Mouse (Mus musculus) Patski (cell line): ENCODE measurements at regions not wholly inside any gene's neighbourhood (a gene's known extent, or its start where the extent isn't known, plus 50 kb on each side); places are given as distances from the start of the nearest gene placed in this dataset.

Experiments
- ATAC-seq: fragments of 100-300 bp; one replicate; pipeline ENCODE4 v1.8.0; 2021
- CTCF ChIA-PET: fragments of 350-600 bp; sonication (Branson Sonifier 250); formaldehyde crosslinking; loops from one replicate; lab custom pipeline; 2022; ENCODE audit warnings: inconsistent platforms; lab: Charles Lee
- POLR2A ChIA-PET: fragments of 350-600 bp; sonication (Branson Sonifier 250); formaldehyde crosslinking; loops from one replicate; lab custom pipeline; 2022; ENCODE audit warnings: antibody characterized with exemption, inconsistent platforms; lab: Charles Lee
- DNase-seq: peaks from one replicate; pipeline ENCODE4 v3.0.0-alpha.2; 2011; ENCODE audit warnings: low read depth, low spot score
- H3K27me3 ChIP-seq: fragments of 371-371 bp; one replicate; pipeline ENCODE4 v1.5.1; 2021
- CTCF ChIP-seq: fragments of 100-300 bp; IDR thresholded peaks from one replicate; pipeline ENCODE4 v1.5.1; 2021
- in situ Hi-C: fragments of 300-500 bp; cut with MboI; formaldehyde crosslinking; loops from 3 replicates; pipeline ENCODE4 v1.11.1; 2018; ENCODE audit warnings: low pct_unique_long_range_greater_than_20kb, mixed read lengths

GRCm38 (mm10) chr17:88318936-88319335 lies 121.6 kb upstream of the Foxn2 start:
- no peak for TF ChIP-seq CTCF
- in situ Hi-C loops: no loop called here
- ChIA-PET CTCF (interaction anchor here (1.3 to 1.6 kb wide), 2 partner anchors 8 to 19 kb away, joined by 3 read pairs; no protein-coding TSS in a partner anchor), POLR2A (interaction anchor here (0.6 kb wide), 1 partner anchor 15 kb away, joined by 6 read pairs; no protein-coding TSS in a partner anchor)
- no peak for DNase-seq
- H3K27me3 ChIP-seq: no peaks in the 10 kb centered on the region
- ATAC-seq: no peak

- ChIA-PET CTCF (no interaction called here), POLR2A (no interaction called here)
- in situ Hi-C loops: no loop called here
- DNase-seq: no peak
- H3K27me3 ChIP-seq: no peaks in the 10 kb centered on the region
- TF ChIP-seq CTCF: no peak
- no peak for ATAC-seq
These were observed 119.8 kb upstream of the Foxn2 start for GRCm38 (mm10) chr17:88320686-88321085.

GRCm38 (mm10) chr17:88325326-88325909 lies 115.1 kb upstream of the Foxn2 start:
- in situ Hi-C loops: no loop called here
- TF ChIP-seq CTCF: no peak
- ChIA-PET POLR2A (no interaction called here), CTCF (no interaction called here)
- H3K27me3 ChIP-seq: no peaks in the 10 kb centered on the region
- ATAC-seq (no peak), DNase-seq (no peak)

- POLR2A ChIA-PET: interaction anchor here (0.6 kb wide), 1 partner anchor 130 kb away, joined by 10 read pairs; no protein-coding TSS in a partner anchor
- ATAC-seq: no peak
- no peaks in the 10 kb centered on the region for H3K27me3 ChIP-seq
- TF ChIP-seq CTCF: no peak
- CTCF ChIA-PET: interaction anchor here (1.0 kb wide), 1 partner anchor 8 kb away, joined by 3 read pairs; no protein-coding TSS in a partner anchor
- no peak for DNase-seq
- in situ Hi-C loops: no loop called here
These were observed 114.4 kb upstream of the Foxn2 start for GRCm38 (mm10) chr17:88325910-88326739.

GRCm38 (mm10) chr17:88326740-88327123 lies 113.8 kb upstream of the Foxn2 start:
- ATAC-seq: no peak
- TF ChIP-seq CTCF: no peak
- H3K27me3 ChIP-seq: no peaks in the 10 kb centered on the region
- CTCF ChIA-PET: interaction anchor here (1.0 kb wide), 1 partner anchor 8 kb away, joined by 3 read pairs; no protein-coding TSS in a partner anchor
- in situ Hi-C loops: no loop called here
- POLR2A ChIA-PET: interaction anchor here (0.6 kb wide), 1 partner anchor 131 kb away, joined by 10 read pairs; no protein-coding TSS in a partner anchor
- DNase-seq: no peak

- ChIA-PET POLR2A (interaction anchor here (0.7 kb wide), 1 partner anchor 13 kb away, joined by 4 read pairs; no protein-coding TSS in a partner anchor), CTCF (interaction anchor here (1.3 kb wide), 1 partner anchor 12 kb away, joined by 3 read pairs; no protein-coding TSS in a partner anchor)
- DNase-seq: no peak
- H3K27me3 ChIP-seq: no peaks in the 10 kb centered on the region
- no peak for TF ChIP-seq CTCF
- ATAC-seq: no peak
- in situ Hi-C loops: no loop called here
These were observed 112.7 kb upstream of the Foxn2 start for GRCm38 (mm10) chr17:88327791-88328190.

- CTCF ChIA-PET: interaction anchor here (1.3 kb wide), 1 partner anchor 13 kb away, joined by 3 read pairs; no protein-coding TSS in a partner anchor
- POLR2A ChIA-PET: interaction anchor here (0.7 kb wide), 1 partner anchor 98 kb away, joined by 7 read pairs; no protein-coding TSS in a partner anchor
- DNase-seq (no peak), ATAC-seq (no peak)
- in situ Hi-C loops: no loop called here
- no peaks in the 10 kb centered on the region for H3K27me3 ChIP-seq
- TF ChIP-seq CTCF: no peak
These were observed 111.7 kb upstream of the Foxn2 start for GRCm38 (mm10) chr17:88328807-88329206.

- DNase-seq: no peak
- no peaks in the 10 kb centered on the region for H3K27me3 ChIP-seq
- POLR2A ChIA-PET: no interaction called here
- TF ChIP-seq CTCF: no peak
- no peak for ATAC-seq
- CTCF ChIA-PET: no interaction called here
- in situ Hi-C loops: no loop called here
These were observed 110.8 kb upstream of the Foxn2 start for GRCm38 (mm10) chr17:88329715-88330114.

- peak; percentile 36 for TF ChIP-seq CTCF
- no peaks in the 10 kb centered on the region for H3K27me3 ChIP-seq
- CTCF ChIA-PET: no interaction called here
- in situ Hi-C loops: no loop called here
- no peak for ATAC-seq
- DNase-seq: no peak
- POLR2A ChIA-PET: no interaction called here
These were observed 110.4 kb upstream of the Foxn2 start for GRCm38 (mm10) chr17:88330129-88330528.

- no peaks in the 10 kb centered on the region for H3K27me3 ChIP-seq
- ATAC-seq (no peak), DNase-seq (no peak)
- no peak for TF ChIP-seq CTCF
- CTCF ChIA-PET: no interaction called here
- in situ Hi-C loops: no loop called here
- POLR2A ChIA-PET: interaction anchor here (0.6 kb wide), 1 partner anchor 15 kb away, joined by 6 read pairs; no protein-coding TSS in a partner anchor
These were observed 106.7 kb upstream of the Foxn2 start for GRCm38 (mm10) chr17:88333816-88334215.

- DNase-seq: no peak
- POLR2A ChIA-PET: no interaction called here
- CTCF ChIA-PET: interaction anchor here (1.2 kb wide), 1 partner anchor 10 kb away, joined by 3 read pairs; no protein-coding TSS in a partner anchor
These were observed 105.2 kb upstream of the Foxn2 start for GRCm38 (mm10) chr17:88335271-88335670.

More at GRCm38 (mm10) chr17:88335271-88335670, 105.2 kb upstream of the Foxn2 start:
- H3K27me3 ChIP-seq: no peaks in the 10 kb centered on the region
- in situ Hi-C loops: no loop called here
- TF ChIP-seq CTCF: no peak
- no peak for ATAC-seq
